Mouse (Mus musculus) MEL-GATA-1-ER (cell line): Measurements from ENCODE around the gene Hhat.
A peak's percentile ranks its signal among the peaks of the same experiment; 100 is the strongest.

ENCODE experiments used
- DNase-seq: peaks from one replicate; pipeline ENCODE4 v3.0.0-alpha.2; 2012; ENCODE audit warnings: low read depth; ENCODE audit errors: extremely low read depth

The Hhat gene

DNA sequence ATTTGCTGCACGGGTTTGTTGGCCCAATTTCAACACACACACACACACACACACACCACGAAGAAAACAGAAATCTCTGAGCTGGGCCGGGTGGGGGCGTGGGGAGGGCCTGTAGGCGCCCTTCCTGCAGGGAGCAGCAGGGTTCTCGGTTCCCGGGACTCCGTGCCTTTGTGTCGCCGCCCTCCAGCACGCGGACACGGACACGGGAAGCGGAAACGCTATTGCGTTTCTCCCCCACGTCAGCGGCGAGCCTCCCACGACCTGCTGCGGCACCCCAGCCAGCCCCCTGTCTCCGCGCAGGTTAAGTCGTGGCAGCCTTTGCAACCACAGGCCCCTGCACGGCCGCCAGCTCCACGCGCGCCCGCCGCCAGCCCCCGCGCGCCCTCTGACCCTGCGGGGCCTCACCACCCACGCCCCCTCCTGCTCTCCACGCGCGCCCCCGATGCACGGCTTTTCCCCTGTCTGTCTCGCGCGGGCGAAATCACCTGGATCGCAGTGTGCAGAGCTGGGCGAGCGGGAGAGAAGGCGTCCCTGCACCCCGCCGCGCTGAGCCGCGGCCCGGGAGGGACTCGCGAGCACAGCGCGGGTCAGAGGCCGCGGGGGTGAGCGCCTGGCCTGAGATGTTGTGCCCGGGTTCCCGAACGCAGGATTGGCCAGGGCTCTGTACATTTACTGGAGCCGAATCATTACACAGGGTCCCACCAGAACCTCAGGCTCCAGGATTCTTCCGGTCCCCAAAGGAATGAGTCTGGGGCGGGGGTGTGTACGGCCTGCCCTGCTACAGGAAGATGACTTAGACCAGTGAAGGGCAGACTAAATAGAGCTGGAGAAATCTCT lies at the start of gene Hhat:
TSS of gene Hhat (minus strand) at position 729 of the 837 bp plus-strand sequence.
- DNase-seq: no peak

DNA sequence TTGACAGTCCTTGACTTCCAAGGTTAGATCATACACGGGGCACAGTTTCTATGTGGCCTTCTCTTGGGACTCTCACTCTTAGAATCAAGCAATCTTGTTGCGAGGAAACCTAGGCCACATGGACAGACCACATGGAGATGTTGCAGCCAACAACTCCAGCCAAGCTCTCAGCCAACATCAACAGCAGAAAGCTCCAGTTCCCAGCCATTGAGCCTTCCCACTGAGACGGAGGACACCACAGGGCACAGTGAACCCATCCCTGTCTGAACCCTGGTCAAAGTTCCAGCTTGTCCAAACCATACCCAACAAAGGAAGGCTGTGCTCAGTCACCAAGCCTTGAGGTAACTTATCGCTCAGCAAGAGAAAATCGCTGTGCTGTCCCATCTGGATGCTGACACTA lies 47.3 kb upstream of the Hhat start:
- no peak for DNase-seq

DNA sequence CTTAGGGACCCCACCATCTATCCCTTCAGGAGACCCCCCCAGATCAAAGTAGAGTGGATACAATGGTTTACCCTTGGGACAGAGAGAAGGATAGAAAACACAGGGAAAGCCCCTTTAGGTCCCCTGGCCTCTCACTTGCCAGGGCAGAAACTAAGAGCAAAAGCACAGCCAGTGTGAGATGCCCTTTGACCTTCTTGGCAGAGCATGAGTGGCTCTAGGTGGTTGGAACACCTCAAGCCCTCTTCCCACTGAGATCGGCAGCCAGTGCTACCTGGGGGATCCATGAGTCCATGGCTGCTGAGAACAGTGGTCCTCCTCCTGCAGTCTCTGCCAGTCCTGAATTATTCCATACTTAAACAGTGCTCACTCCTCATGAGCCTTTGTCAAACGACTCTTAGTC lies 44.8 kb upstream of the Hhat start:
- DNase-seq: no peak

DNA sequence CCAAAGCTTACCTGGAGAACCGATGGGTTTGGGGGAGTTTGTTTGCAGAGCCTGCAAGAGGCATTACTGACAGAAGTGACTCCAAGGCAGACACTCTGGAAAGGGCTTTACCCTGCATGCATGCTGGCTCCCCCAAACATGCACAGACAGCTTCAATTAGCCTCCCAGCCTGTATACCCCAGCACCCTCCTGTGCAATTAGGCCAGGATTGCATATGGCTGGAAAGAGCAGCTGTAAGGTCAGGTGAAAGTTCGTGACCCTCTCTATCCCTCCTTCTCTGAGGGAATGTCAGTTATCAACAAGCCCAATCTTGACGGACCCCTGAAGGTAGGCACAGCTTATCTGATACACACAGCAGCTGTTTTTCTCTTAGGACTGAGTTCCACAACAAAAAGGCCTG lies 43.7 kb upstream of the Hhat start:
- DNase-seq: no peak

DNA sequence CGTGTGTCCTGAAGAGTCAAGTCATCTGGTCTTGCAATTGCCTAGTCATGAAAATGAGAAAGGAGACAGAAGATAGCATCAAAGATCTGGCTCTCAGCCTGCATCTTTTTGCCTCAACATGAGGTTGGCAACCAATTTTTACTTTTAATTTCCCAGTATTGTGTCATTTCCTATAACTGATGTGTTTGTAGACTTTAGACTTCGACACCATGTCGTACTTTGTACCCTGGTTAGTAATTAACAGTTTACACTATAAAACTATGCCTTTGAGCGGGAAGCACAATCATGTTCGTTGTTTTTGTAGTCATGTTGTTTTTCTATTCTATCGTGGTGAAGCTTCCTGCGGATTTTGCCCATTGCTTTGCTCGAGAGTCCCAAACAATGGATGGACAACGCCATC lies 41.7 kb upstream of the Hhat start:
- no peak for DNase-seq

DNA sequence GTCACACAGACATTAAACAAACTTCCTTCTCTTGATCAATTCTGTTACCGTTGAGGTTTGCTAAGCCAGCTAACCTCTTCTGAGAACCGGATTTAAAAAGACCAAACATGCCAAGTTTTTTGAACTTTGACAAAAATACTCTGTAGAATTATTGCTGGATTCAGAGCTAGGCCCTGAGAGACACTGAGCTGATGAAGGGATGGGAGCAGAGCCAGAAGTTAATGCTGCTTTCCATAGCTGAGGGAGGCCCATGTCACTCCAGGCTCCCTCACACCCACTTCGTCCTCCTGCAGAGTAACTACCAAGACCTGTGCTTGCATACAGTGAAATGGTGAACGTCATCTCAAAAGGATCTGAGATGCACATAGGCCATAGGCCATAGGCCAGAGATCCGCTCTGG lies 41.3 kb upstream of the Hhat start:
- no peak for DNase-seq

DNA sequence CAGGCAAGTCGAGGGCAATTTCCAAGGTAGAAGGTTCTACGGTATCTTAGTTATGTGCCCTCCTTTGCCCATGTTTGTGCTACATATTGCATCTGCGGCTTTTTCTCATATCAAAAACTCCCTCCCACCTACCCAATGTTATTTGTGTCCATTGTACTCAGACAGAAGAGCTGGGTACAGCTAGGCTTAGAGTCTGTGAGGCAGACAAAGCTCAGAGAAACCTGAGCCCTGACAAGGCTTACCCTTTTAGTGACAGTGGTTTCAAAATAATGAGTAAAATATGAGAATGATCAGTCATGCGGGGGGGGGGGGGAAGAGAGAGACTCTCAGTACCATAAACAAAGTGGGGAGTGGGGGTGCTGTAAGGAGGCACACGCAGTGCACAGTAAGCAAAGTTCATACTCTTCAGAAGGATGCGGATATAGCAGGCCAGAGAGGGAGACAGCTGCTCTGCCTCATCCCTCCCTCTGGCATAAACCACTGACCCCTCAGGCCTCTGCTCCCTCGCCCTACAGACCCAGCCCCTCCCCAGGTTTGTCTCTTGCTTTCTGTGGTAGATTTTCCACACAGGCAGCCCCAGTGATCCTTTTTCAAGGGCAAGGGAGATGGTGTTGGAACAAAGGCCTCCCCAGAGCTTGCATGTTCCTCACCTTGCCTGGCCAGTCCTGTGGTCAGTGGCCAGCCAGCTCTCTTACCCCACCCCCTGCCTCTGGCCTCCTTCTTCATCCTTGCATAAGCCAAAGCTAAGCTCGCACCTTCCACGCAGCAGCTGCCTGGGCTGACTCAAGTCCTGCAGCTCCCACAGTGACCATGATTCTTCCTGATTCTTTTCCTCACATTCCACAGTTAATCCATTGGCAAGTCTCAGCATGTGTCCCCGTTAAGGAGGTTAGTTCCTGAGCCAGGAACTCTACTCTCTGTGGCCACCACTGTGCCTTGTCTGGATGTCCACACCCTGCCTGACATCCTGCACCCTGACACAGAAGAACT lies 35.4 kb upstream of the Hhat start:
- no peak for DNase-seq

DNA sequence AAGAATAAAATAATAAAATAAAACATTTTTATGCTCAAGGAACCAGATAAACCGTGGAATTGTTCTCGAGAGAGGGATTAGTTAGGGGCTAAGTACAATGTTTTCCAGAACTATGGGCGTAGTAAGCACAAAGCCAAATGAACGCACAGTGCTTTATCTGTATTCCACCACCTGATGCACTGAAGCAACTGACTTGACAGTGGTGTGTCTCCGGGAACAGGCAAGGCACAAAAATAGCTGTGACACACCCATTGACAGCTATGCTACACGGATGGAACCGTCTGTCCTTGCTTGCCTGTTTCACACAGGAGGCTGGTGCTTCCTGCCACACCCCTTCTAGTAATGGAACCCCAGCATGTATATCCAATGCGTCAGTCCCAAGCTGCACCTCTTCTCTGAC lies 29.3 kb upstream of the Hhat start:
- no peak for DNase-seq

DNA sequence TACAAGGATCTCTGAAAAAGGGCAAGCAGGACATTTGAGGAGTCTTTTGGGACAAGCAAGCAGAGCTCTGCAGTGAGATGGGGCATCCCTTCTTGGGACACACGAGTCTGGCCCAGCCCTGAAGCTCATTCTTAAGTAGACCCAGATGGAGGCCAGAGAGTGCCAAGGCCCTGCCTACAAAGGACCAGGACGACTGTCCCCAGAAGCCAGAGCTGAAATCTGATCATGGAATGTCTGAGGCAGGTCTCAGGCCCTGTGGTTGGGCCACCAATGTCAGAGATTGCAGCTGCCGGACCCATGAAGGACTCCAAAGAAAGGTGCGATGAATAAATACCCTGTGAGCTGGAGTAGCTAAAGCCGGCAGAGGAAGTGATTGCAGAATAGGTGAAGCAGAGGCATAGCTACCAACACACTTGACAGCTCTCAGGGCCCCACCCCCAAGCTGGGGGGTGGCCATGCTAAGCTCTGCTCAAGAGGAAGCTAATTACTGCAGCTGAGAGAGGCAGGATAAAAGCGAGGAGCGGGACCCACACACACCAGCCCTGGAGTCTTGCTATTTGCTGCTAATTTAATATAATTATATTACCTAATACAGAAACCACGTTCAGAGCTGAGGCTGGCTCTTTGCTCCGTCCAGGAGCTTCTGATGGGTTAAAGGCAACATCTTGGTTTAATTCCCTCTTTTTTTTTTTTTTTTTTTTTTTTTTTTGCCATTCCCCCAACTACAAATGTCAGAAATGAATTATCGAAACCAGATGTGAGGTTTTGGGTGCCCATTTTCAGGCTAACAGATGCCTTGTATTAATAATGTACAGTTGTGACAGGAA lies 28.4 kb upstream of the Hhat start:
- no peak for DNase-seq

DNA sequence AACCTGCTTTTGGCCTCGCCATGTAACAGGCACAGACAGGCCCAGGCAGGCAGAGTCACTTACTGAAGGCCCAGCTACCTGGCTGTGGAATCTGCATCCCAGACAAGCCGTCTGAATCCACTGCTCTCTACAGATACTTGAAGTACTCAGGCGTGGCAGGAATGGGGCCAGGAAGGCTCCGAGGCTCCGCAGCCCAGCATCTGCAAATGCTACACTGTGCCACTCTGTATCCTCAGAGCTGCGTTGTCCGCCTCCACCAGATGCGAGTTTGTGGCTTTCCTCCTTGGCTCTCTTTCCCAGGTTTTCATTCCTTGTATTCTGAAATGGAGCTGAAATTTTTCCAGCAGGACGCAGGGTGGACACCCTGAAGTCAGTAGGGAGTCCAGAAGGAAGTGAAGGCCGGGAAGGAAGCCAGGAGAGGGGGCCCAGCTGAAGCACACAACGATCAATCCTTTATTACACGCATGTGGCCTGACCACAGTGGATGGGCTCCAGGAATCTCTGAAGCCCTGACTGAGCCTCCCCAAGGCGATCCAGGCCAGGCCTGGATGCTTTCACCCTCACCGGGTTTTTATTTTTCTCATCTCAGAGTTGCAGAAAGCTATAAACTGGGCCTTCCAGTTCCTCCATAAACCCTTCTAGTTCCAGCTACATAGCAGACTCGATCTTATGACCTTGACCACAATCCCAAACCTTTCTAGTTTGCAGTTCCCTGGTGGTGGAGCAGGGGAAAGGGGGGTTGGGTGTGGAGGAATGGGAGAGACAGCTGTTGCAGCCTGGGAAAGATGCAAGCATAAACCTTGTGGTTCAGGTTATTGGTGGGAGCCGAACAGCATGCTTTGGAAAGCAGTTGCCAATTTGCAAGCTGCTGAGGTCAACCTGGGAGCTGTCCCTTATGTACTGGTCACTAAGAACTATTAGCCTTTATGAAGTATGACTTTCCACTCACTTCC lies 27.5 kb upstream of the Hhat start:
- DNase-seq: no peak

DNA sequence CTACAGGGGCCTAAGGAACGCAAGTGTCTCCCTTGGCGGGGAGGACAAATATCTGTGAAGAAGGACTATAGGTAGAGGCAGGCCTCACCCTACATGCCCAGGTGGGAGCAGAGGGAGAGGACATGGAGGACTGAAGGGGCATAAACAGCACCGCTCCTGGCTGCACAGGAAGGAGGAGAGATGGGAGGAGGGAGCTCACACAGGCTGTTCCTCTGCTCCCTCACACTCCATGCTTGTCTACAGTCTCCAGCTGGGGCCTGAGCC lies 25.9 kb upstream of the Hhat start:
- no peak for DNase-seq

DNA sequence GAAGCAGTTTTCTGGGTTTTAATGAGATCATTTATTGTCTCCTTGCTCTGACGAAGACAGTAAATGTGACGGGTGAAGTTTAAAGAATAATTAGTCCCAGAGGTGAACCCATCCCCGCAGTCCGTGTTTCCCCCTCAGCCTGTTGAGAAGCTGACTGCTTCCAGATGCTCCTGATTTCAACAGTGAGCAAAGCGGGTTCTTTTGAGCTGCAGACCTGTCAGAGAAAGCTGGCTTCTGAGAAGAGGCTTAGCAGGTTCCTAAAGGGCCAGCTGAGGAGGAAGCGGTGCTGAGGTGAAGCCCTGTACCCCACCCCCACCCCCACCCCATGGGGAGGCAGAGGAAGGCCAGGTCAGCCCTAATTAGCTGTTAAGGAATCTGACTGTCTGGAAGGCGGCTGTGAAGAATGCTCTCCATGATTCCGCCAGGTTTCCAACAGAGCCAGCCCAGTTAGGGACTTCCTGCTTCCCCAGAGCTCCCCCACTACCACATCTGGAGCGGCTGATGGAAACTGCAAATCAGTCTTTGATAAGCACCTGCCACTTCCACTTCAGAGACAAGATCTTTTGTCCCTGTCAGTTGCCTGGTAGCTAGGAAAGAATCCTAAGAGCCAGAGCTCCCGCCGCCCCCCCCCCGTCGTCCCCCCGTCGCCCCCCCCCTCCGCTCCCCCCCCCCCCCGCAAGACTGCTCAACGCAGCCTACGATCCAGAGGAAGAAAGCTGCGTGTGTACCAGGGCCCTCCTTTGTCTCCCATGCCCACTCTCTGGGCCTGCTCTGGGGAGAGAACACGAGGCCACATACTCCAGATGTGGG lies 25.4 kb upstream of the Hhat start:
- no peak for DNase-seq

DNA sequence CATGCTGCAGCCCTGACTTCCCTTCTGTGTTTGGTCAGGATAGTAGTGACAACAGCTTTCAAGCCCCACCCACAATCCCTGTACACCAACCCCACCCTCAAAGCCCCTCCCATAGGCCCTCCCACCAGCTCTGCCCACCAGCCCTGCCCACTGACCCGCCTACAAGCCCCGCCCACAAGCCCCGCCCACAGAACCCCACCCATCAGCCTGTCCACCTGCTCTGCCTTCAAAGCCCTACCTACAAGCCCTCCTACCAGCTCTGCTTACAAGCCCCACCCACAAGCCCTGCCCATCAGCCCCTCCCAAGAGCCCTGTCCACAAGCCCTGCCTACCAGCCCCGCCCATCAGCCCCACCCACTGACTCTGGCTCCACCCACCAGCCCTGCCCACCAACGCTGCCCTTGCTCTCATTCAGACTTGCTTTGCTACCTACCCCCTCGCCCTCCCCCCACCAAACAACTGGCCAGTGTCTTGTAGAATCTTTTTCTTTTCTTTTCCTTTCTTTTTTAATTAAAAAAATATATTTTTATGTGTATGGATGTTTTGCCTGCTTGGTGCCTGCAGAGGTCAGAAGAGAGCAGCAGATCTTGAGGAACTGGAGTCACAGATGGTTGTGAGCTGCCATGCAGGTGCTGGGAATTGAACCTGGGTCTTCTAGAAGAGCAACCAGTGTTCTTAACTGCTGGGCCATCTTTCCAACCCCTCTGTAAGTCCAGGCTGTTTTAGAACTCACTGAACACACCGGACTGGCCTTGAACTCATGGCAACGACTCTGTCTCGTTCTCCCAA lies 24.1 kb upstream of the Hhat start:
- peak; percentile 41 for DNase-seq

DNA sequence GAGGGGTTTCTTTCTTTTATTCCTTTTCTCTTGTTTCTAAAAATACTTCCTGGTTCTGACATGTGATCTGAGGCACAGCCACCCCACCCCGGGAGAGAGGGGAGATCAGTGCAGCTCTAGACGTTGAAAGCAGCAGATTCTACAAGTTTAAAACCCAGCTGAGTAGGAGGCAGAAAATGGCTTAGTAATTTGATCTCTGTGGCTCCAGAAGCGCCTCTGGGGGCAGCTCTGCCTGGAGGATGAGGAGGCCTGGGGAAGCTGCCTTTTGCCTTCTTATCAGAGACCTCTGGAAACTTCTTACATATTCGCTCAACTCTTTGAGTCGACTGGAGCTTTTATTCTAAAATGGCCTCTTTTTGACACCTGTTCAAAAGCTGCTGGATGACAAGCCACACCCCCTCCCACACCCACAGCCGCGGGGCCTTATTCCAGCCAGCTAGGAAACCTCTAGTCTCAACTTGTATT lies 20.9 kb upstream of the Hhat start:
- no peak for DNase-seq

DNA sequence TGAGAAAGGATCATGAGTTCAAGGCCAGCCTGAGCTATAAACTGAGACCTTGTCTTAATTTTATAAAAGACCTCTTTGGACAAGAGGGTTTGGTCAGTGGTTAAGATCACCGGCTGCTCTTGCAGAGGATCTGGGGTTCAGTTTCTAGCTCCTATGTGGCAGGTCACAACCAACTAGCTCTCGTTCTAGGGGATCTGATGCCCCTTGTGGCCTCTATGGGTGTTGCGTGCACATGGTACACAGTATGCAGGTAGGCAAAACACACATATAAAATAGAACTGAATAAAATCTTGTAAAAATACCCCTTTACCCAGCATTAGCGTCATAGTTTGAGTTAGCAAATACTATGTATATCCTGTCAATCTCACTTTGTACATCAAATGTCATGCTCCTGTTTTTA lies 19.4 kb upstream of the Hhat start:
- no peak for DNase-seq

DNA sequence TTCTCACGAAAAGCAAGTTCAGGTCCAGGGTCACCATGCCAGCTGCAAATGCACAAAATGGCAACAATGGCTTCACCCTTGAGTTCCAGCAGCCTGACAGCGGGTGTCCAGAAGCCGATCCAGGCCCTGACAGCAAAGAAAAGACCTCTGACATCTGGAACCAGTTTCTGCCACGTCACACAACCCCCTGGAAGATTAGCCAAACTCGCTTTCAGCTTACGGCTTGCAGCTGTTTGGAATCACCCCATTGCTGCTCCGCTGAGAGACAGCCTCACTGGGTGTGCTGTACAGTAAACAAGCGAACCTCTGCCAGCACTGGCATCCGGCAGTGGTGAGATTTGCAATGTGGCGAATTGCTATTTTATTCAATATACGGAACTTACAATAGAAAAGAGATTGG lies 18.8 kb upstream of the Hhat start:
- no peak for DNase-seq

DNA sequence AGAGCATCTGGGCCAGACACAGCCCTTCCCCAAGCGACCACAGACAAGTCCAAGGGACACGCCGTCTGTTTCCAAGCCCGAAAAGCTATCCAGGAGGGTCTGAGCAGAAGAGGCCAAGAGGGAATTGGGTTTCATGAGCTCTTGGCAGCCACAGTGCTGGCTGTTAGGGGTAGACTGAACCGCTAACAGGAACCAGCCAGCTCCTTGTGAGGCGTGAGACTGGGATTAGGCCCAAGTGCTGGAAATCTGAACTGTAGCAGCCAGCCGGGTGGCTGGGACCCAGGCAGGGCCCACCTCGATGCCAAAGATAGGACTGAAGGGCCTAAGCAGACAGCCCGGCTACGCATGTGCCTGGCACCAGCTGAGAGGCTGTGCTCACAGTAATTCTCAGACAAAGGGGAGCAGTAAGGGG lies 18.1 kb upstream of the Hhat start:
- DNase-seq: no peak

DNA sequence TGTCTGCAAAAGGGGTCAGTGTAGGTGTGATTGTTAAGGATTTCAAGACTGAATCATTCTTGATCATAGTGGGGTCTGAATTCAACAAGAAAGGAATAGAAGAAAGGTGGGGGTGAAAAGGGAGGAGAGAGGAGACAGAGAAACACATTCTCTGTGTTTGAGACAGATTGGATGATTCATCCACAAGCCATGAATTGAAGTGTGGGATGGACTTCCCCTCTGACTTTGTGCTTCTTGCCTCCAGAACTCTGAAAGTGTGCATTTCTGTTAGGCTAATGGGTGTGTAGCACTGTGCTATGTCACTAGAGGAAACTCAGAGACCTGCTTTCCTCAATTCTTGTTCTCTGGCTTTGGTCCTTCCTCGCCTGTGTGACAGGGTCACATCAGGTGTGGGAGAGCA lies 15.2 kb upstream of the Hhat start:
- no peak for DNase-seq
